Mouse (Mus musculus): ENCODE results near the gene Pmpca.
A peak's percentile ranks its signal among the peaks of the same experiment; 100 is the strongest.

The Pmpca gene

DNA sequence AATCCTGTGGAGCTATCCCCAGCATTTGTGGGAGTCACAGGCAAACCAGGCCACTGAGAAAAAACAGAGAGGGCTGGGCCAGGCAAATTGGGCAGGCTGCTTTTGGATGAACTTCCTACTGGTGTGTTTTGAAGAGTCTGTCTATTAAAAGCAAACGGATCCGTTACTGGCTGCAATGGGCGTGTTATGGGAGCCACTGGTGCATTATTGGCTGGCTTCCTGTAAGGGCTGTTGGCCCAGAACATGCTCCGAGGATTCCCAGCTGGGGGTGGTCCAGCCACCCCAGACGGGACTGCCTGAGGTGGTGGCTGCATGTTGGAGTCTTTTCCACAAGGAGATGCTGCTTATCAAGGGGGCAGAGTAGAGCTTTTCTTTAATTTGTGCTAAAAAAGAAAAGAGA, 52.5 kb downstream of the Pmpca start:
- no peaks in the 10 kb centered on the region for H3K27me3 ChIP-seq (ENCODE audit: insufficient read depth, low read length)
- H3K36me3 ChIP-seq (ENCODE audit: insufficient read depth, low read length) = peaks cover 53% of the 10 kb centered on the region
- no peak for TF ChIP-seq CTCF (conservative IDR thresholded peaks at IDR 0.05; ENCODE audit: low read length)
- no peak for TF ChIP-seq NANOG (IDR thresholded peaks at IDR 0.05; ENCODE audit: borderline replicate concordance, low read length)
- no peak for TF ChIP-seq POU5F1 (IDR thresholded peaks at IDR 0.05; ENCODE audit: borderline replicate concordance, low read length)
- peak overlapping the region; percentile 29 for H3K4me3 ChIP-seq (replicated peaks; ENCODE audit: low read length)
- no peaks in the 10 kb centered on the region for H3K9me3 ChIP-seq (ENCODE audit: low read length)
- peaks cover 81% of the 10 kb centered on the region for H3K4me1 ChIP-seq (replicated peaks; ENCODE audit: low read depth, low read length)

DNA sequence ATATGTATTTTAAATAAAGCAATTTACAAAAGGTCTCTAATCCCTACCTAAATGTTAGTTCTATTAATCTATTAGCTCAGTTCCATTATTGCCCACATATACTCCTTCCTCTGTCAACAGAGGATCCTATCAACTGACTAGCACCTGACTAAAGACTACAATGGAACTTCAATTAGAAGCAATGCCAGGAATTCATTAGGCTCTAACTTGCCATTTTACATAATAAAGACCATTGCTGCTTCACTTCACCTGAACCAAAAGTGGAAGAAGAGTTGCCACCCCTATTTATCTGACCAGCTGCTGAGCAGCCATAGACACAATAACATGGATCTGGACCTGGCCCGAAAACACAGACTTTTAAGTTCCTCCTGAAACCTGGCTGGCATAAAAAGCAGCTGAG, 53.7 kb downstream of the Pmpca start:
- Histone ChIP-seq H3K27me3 (ENCODE audit: insufficient read depth, low read length) (no peaks in the 10 kb centered on the region), H3K9me3 (ENCODE audit: low read length) (no peaks in the 10 kb centered on the region), H3K4me1 (replicated peaks; ENCODE audit: low read depth, low read length) (peaks cover 83% of the 10 kb centered on the region), H3K4me3 (replicated peaks; ENCODE audit: low read length) (peak overlapping the region; percentile 96), H3K36me3 (ENCODE audit: insufficient read depth, low read length) (peaks cover 44% of the 10 kb centered on the region)
- TF ChIP-seq NANOG (IDR thresholded peaks at IDR 0.05; ENCODE audit: borderline replicate concordance, low read length) = peak; percentile 95
- TF ChIP-seq POU5F1 (IDR thresholded peaks at IDR 0.05; ENCODE audit: borderline replicate concordance, low read length) = peak; percentile 48; the same call in 1 of the 2 replicates
- no peak for TF ChIP-seq CTCF (conservative IDR thresholded peaks at IDR 0.05; ENCODE audit: low read length)

DNA sequence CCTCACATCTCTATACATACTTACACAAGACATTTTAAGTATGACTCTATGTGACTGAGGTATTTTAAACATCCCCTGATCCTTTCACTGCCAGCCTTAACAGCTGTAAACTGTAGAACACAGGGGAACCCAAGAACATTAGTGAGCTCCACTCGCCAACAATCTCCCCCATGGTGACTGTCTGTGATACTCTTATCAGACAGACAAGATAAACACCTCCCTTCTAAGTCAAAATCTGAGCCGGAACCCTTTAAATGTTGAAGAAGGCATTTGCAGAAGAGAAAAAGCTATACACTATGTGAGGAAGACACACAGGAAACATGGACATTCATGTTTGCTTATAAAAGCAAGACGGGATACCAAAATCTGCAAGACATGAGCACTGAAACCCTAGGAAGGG, 54.7 kb downstream of the Pmpca start:
- TF ChIP-seq CTCF (conservative IDR thresholded peaks at IDR 0.05; ENCODE audit: low read length) (no peak), NANOG (IDR thresholded peaks at IDR 0.05; ENCODE audit: borderline replicate concordance, low read length) (no peak), POU5F1 (IDR thresholded peaks at IDR 0.05; ENCODE audit: borderline replicate concordance, low read length) (no peak)
- Histone ChIP-seq H3K4me1 (replicated peaks; ENCODE audit: low read depth, low read length) (peaks cover 83% of the 10 kb centered on the region), H3K27me3 (ENCODE audit: insufficient read depth, low read length) (no peaks in the 10 kb centered on the region), H3K9me3 (ENCODE audit: low read length) (no peaks in the 10 kb centered on the region), H3K4me3 (replicated peaks; ENCODE audit: low read length) (peak overlapping the region; percentile 96), H3K36me3 (ENCODE audit: insufficient read depth, low read length) (peaks cover 34% of the 10 kb centered on the region)

DNA sequence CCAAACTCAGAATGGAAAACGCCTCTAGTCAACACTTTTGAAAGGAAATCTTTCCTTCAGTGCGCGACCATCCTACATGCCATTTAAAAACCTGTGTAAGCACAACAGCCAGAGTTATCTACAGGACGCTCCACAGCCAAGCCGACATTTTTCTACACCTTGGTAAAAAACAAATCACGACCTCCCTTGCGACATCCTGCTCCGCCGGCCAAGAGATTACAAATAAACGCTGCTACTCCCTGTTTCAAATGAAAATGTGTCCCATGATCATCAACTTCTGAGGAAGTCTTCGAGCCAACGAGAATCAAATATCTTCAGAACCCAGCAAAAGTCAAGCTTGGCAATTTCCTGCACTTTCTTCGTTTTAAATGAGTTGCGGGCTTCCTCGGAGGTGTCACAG, 55.2 kb downstream of the Pmpca start:
- H3K4me3 ChIP-seq (replicated peaks; ENCODE audit: low read length) = peak overlapping the region; percentile 96
- H3K27me3 ChIP-seq (ENCODE audit: insufficient read depth, low read length) = no peaks in the 10 kb centered on the region
- no peaks in the 10 kb centered on the region for H3K9me3 ChIP-seq (ENCODE audit: low read length)
- H3K4me1 ChIP-seq (replicated peaks; ENCODE audit: low read depth, low read length) = peaks cover 83% of the 10 kb centered on the region
- peaks cover 29% of the 10 kb centered on the region for H3K36me3 ChIP-seq (ENCODE audit: insufficient read depth, low read length)
- TF ChIP-seq NANOG (IDR thresholded peaks at IDR 0.05; ENCODE audit: borderline replicate concordance, low read length) (no peak), CTCF (conservative IDR thresholded peaks at IDR 0.05; ENCODE audit: low read length) (no peak), POU5F1 (IDR thresholded peaks at IDR 0.05; ENCODE audit: borderline replicate concordance, low read length) (no peak)

DNA sequence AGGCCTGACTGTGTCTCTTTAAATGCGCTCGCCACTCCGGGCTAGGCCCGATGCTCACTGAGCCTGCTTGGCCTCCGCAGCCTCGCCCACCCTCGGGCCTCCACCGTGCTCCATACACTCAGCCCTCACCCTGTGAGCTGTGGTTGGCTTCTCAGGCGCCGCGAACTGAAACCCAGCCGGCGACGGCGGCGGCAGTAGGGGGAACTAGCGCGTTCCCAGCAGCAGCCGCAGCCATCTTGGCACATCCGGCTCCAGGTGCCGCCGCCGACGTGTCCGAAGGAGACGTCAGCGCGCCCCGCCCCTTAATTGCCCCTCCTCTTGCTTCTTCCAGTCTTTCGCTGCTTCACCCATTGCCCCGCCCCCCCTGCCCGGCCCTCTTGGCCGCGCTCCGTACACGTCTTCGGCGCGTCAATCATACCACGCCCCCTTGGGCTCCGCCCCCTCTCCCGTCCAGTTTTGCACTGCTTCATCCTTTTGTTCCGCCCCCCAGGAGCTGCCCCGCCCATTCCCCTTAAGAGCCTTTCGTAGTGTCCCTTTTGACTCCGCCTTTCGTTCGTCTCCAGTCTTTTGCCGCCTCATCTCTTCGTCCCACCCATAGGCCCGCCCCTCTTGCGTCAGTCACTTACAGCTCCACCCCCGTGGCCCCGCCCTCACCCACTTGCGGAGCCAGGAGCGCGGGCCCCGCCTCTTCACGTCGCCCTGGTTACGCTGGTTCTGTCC, 56.0 kb downstream of the Pmpca start, which contains the start of gene Sec16a:
Gene Sec16a, minus strand, starts transcription at position 271 of the 720 bp plus-strand sequence.
- no peaks in the 10 kb centered on the region for H3K27me3 ChIP-seq (ENCODE audit: insufficient read depth, low read length)
- H3K9me3 ChIP-seq (ENCODE audit: low read length) = no peaks in the 10 kb centered on the region
- H3K4me3 ChIP-seq (replicated peaks; ENCODE audit: low read length) = peak within 1 kb of the TSS; percentile 96
- H3K4me1 ChIP-seq (replicated peaks; ENCODE audit: low read depth, low read length) = peaks cover 80% of the 10 kb centered on the region
- TF ChIP-seq CTCF (conservative IDR thresholded peaks at IDR 0.05; ENCODE audit: low read length) (no peak), POU5F1 (IDR thresholded peaks at IDR 0.05; ENCODE audit: borderline replicate concordance, low read length) (no peak), NANOG (IDR thresholded peaks at IDR 0.05; ENCODE audit: borderline replicate concordance, low read length) (no peak)
- H3K36me3 ChIP-seq (ENCODE audit: insufficient read depth, low read length) = peaks cover 22% of the 10 kb centered on the region

DNA sequence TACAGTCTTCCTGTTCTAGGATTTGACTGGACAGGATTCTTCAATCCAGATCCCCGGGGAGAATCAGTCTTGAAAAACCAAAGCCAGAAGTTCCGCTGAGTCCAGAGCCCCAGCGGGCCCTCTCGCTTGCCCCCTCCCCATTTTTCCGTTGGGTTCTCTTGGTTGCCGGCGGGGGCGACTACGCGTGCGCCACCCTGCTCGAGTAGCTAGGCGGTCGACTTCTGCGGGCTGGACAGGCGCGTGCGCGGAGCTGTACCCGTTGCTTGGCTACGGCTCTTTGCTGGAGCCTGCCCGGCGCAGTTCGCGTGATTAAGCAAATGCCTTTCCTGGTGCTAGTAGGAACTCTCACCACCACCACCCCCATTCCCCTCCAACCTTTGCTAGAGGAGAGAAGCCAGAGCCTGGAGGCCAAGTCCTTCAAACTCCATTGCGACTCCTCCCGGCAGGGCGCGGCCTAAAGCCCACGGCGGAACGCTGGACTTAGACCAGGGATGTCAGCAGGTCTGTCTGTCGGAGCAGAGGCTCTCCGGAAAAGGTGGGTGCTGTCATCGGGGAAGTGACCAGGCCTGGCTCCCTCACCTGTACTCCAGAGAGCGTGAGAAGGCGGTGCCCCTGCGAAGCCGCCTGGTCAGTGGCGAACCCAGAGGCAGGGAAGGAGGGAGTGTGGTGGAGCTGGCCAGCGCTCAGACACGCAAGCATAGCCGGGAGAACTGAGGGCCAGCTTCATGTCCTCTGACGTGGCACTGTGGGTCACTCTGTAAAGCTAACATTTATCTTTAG, 56.7 kb downstream of the Pmpca start:
- TF ChIP-seq NANOG (IDR thresholded peaks at IDR 0.05; ENCODE audit: borderline replicate concordance, low read length) (no peak), CTCF (conservative IDR thresholded peaks at IDR 0.05; ENCODE audit: low read length) (no peak), POU5F1 (IDR thresholded peaks at IDR 0.05; ENCODE audit: borderline replicate concordance, low read length) (no peak)
- peaks cover 14% of the 10 kb centered on the region for H3K36me3 ChIP-seq (ENCODE audit: insufficient read depth, low read length)
- no peaks in the 10 kb centered on the region for H3K9me3 ChIP-seq (ENCODE audit: low read length)
- H3K4me1 ChIP-seq (replicated peaks; ENCODE audit: low read depth, low read length) = peaks cover 73% of the 10 kb centered on the region
- H3K4me3 ChIP-seq (replicated peaks; ENCODE audit: low read length) = peak overlapping the region; percentile 91
- H3K27me3 ChIP-seq (ENCODE audit: insufficient read depth, low read length) = no peaks in the 10 kb centered on the region

DNA sequence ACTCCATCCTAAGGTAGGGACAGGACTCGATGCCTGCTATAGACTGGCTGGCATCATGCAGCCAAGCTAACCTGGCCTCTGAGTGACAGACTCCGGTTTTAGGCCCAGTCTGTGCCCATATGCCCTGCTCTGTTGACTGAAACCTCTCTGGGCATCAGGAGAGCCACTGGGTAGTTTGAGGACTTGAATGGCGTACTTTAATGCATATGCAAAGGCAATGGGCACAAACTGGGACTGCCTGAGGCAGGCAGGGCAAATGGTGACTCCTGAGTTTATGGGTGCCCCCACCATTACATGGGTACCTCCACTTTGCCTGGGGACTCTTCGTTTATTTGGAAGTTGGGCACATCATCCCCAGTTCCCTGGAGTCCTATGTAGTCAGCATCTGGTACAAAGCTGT, 57.5 kb downstream of the Pmpca start:
- TF ChIP-seq NANOG (IDR thresholded peaks at IDR 0.05; ENCODE audit: borderline replicate concordance, low read length) (no peak), POU5F1 (IDR thresholded peaks at IDR 0.05; ENCODE audit: borderline replicate concordance, low read length) (no peak), CTCF (conservative IDR thresholded peaks at IDR 0.05; ENCODE audit: low read length) (no peak)

More for the DNA sequence above, 57.5 kb downstream of the Pmpca start:
- Histone ChIP-seq H3K4me3 (replicated peaks; ENCODE audit: low read length) (peak overlapping the region; percentile 91), H3K9me3 (ENCODE audit: low read length) (no peaks in the 10 kb centered on the region), H3K27me3 (ENCODE audit: insufficient read depth, low read length) (no peaks in the 10 kb centered on the region), H3K36me3 (ENCODE audit: insufficient read depth, low read length) (peaks cover 11% of the 10 kb centered on the region), H3K4me1 (replicated peaks; ENCODE audit: low read depth, low read length) (peaks cover 64% of the 10 kb centered on the region)
